Mouse (Mus musculus): ENCODE results near the gene Hoxc13. TPM values are rescaled to one million over a fixed set of nuclear protein-coding genes. Genes with fewer than 3 reads are reported as not detected.

Gene Hoxc13
- polyA plus RNA-seq, 1 experiment = 5.8 TPM

DNA sequence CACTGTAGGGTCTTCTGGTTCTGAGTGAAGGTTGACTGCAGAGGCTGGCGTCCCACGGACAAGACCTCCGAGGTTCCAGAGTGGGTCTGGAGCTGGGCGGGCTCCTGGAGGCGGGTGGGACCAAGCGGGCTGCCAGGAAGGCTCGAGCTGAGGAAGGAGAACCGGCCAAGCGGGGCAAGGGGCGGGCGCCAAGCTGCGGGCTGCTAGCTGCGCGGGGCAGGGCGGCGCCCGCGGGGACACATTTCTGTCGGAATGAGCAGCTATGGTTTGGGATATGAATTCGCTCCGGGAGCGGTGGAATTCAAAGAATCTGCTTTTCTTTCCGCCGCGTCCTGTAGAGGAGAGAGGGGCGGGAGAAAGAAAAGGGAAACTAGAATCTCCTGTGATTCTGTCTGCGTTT lies 14.0 kb downstream of the Hoxc13 start:
- TF ChIP-seq SRF (IDR thresholded peaks at IDR 0.05; ENCODE audit: control insufficient read depth, insufficient read length, low read depth) = no peak
- TF ChIP-seq MAX (IDR thresholded peaks at IDR 0.05; ENCODE audit: low read depth) = no peak
- Histone ChIP-seq H3ac (ENCODE audit: control insufficient read depth, insufficient read length) (no peak overlapping the region), H3K4me3 (peak overlapping the region; percentile 31), H3K4me2 (ENCODE audit: low read depth) (peak overlapping the region; percentile 72), H3K27me3 (ENCODE audit: control insufficient read depth, insufficient read depth, insufficient read length) (no peaks in the 10 kb centered on the region), H3K79me2 (ENCODE audit: control insufficient read depth, insufficient read depth) (no peaks in the 10 kb centered on the region), H3K36me3 (ENCODE audit: control insufficient read depth, insufficient read depth) (no peaks in the 10 kb centered on the region)

DNA sequence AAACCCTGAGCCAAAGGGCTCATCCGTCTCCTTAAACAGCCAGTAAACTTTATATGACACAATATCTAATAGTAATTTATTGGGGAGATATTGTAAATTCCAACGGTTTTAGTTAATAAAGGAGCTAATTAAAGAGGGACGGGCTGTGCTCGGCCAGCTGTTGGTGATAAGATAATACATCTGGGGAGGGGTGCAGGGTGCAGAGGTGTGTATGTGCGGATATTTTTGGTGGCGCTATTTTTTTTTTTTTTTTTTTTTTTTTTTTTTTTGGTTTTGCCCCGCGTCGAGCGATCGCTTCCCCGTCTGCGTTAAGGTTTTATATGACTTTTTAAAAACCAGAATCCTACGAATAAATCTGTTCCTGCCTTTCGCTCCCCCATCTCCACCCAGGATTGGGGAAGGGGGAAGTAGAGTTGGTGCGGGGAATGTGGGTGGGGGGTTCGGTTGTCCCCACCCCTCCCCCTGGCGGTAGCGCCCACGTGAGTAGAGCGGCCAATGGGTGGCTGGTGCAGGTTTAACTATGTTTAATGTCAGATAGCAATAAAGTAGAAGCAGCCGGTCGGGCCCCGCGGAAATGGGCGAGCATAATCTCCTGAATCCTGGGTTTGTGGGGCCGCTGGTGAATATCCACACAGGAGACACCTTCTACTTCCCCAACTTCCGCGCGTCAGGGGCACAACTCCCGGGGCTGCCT lies 15.5 kb downstream of the Hoxc13 start, which contains the start of gene Hoxc12:
Gene Hoxc12, plus strand, starts transcription at position 479 of the 694 bp plus-strand sequence.
- H3K79me2 ChIP-seq (ENCODE audit: control insufficient read depth, insufficient read depth) = no peaks in the 10 kb centered on the region
- no peaks in the 10 kb centered on the region for H3K36me3 ChIP-seq (ENCODE audit: control insufficient read depth, insufficient read depth)
- no peaks in the 10 kb centered on the region for H3K27me3 ChIP-seq (ENCODE audit: control insufficient read depth, insufficient read depth, insufficient read length)
- peak within 1 kb of the TSS; percentile 18 for H3ac ChIP-seq (ENCODE audit: control insufficient read depth, insufficient read length)
- TF ChIP-seq USF1 (IDR thresholded peaks at IDR 0.05; ENCODE audit: low read depth) = peak; percentile 80
- no peak for TF ChIP-seq REST (IDR thresholded peaks at IDR 0.05; ENCODE audit: insufficient read depth, insufficient read length)
- H3K4me3 ChIP-seq = peak within 1 kb of the TSS; percentile 31
- H3K4me2 ChIP-seq (ENCODE audit: low read depth) = peak within 1 kb of the TSS; percentile 72

DNA sequence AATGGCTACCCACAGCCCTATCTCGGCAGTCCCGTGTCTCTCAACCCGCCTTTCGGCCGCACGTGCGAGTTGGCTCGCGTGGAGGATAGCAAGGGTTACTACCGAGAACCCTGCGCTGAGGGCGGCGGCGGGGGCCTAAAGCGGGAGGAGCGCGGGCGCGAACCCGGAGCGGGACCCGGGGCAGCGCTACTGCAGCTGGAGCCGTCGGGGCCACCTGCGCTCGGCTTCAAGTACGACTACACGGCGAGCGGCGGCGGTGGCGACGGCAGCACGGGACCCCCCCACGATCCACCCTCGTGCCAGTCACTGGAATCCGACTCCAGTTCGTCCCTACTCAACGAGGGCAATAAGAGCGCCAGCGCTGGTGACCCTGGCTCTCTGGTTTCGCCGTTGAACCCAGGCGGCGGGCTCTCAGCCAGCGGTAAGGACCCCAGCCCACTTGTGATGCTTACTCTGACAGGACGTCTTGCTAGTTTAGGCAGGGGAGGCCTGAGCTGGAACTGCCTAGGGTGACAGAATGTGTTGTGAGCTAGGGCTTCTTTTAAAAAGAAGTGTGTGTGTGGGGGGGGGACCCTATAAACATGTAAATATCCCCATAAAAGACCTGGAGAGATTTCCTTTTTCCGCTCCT lies 16.2 kb downstream of the Hoxc13 start:
- Histone ChIP-seq H3K4me2 (ENCODE audit: low read depth) (peak overlapping the region; percentile 72), H3K4me3 (peak overlapping the region; percentile 31), H3ac (ENCODE audit: control insufficient read depth, insufficient read length) (peak overlapping the region; percentile 18), H3K27me3 (ENCODE audit: control insufficient read depth, insufficient read depth, insufficient read length) (no peaks in the 10 kb centered on the region), H3K36me3 (ENCODE audit: control insufficient read depth, insufficient read depth) (no peaks in the 10 kb centered on the region), H3K79me2 (ENCODE audit: control insufficient read depth, insufficient read depth) (no peaks in the 10 kb centered on the region)
- TF ChIP-seq POLR2A (IDR thresholded peaks at IDR 0.05; ENCODE audit: insufficient read length, low read depth) = peak; percentile 5
- no peak for TF ChIP-seq MAX (IDR thresholded peaks at IDR 0.05; ENCODE audit: low read depth)
- TF ChIP-seq MYOD1 (IDR thresholded peaks at IDR 0.05; ENCODE audit: control insufficient read depth in 1 of 3, insufficient read length in 2 of 3, low read depth in 2 of 3) = peak in 1 of 3 experiments; percentile 26

DNA sequence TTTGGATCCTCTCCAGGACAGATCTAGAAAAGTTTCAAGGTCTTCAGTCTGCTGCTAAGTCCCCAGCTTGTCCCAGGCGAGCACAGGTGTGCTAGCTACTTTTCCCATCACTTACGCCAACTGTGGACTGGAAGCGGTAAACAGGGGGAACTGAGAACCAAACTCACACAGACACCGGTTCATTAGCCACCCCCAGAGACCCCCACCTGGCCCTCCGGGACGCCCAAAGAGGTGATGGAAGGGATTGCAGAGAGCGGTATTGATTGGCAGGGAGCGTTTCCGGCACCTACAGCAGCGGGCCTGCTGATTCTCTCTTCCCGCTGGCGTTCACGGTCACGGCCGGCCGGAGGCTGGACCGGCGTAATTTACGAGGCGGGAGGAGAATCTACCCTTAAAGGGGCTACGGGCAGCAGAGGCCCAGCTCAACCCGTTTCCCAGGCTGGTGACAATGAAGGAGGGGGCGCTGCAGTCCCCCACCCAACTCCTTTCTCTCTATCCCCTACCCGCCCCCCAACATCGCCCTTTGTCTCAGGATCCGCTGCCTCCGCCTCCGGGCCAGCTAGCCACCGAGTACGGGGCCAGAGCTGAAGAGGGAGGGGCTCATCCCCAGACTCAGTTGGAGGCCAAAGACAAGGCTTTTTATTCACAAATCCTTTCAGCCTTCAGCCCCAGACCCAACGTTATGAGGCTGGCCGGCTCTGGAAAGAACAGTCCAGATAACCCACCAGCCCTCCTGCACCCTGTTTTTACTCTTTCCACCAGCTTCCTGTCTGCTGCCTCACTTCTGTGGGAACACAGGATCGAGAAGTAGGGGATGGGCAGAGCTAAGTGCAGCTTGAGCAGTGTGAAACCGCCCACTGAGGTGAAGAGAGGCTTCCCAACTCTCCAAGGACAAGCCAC lies 18.6 kb downstream of the Hoxc13 start:
- TF ChIP-seq E2F4 (IDR thresholded peaks at IDR 0.05; ENCODE audit: insufficient read depth) (no peak), TCF12 (IDR thresholded peaks at IDR 0.05; ENCODE audit: insufficient read depth, poor library complexity, severe bottlenecking) (no peak), USF1 (IDR thresholded peaks at IDR 0.05; ENCODE audit: low read depth) (no peak), MYOG (IDR thresholded peaks at IDR 0.05; ENCODE audit: control insufficient read depth in 1 of 3, insufficient read depth in 1 of 3, insufficient read length in 2 of 3, low read depth in 2 of 3) (no peak), POLR2AphosphoS2 (IDR thresholded peaks at IDR 0.05; ENCODE audit: insufficient read length, low read depth) (no peak), REST (IDR thresholded peaks at IDR 0.05; ENCODE audit: insufficient read depth, insufficient read length) (no peak), MYOD1 (IDR thresholded peaks at IDR 0.05; ENCODE audit: control insufficient read depth in 1 of 3, insufficient read length in 2 of 3, low read depth in 2 of 3) (no peak), SRF (IDR thresholded peaks at IDR 0.05; ENCODE audit: control insufficient read depth, insufficient read length, low read depth) (no peak), POLR2A (IDR thresholded peaks at IDR 0.05; ENCODE audit: insufficient read length, low read depth) (no peak), CEBPB (IDR thresholded peaks at IDR 0.05; ENCODE audit: insufficient read depth, poor library complexity, severe bottlenecking) (no peak), TCF3 (IDR thresholded peaks at IDR 0.05; ENCODE audit: insufficient read length, low read depth) (no peak), MAX (IDR thresholded peaks at IDR 0.05; ENCODE audit: low read depth) (no peak)
- H3K27me3 ChIP-seq (ENCODE audit: control insufficient read depth, insufficient read depth, insufficient read length) = no peaks in the 10 kb centered on the region
- H3K4me2 ChIP-seq (ENCODE audit: low read depth) = no peak overlapping the region
- no peaks in the 10 kb centered on the region for H3K36me3 ChIP-seq (ENCODE audit: control insufficient read depth, insufficient read depth)
- no peaks in the 10 kb centered on the region for H3K79me2 ChIP-seq (ENCODE audit: control insufficient read depth, insufficient read depth)
- H3K4me3 ChIP-seq = no peak overlapping the region
- no peak overlapping the region for H3ac ChIP-seq (ENCODE audit: control insufficient read depth, insufficient read length)

- TF ChIP-seq SRF (IDR thresholded peaks at IDR 0.05; ENCODE audit: control insufficient read depth, insufficient read length, low read depth) (no peak), TCF3 (IDR thresholded peaks at IDR 0.05; ENCODE audit: insufficient read length, low read depth) (no peak), MYOG (IDR thresholded peaks at IDR 0.05; ENCODE audit: control insufficient read depth in 1 of 3, insufficient read depth in 1 of 3, insufficient read length in 2 of 3, low read depth in 2 of 3) (peak in 1 of 3 experiments; percentile 47), POLR2A (IDR thresholded peaks at IDR 0.05; ENCODE audit: insufficient read length, low read depth) (peak; percentile 80), TCF12 (IDR thresholded peaks at IDR 0.05; ENCODE audit: insufficient read depth, poor library complexity, severe bottlenecking) (no peak), MYOD1 (IDR thresholded peaks at IDR 0.05; ENCODE audit: control insufficient read depth in 1 of 3, insufficient read length in 2 of 3, low read depth in 2 of 3) (peak in 1 of 3 experiments; percentile 9), E2F4 (IDR thresholded peaks at IDR 0.05; ENCODE audit: insufficient read depth) (no peak), REST (IDR thresholded peaks at IDR 0.05; ENCODE audit: insufficient read depth, insufficient read length) (no peak), USF1 (IDR thresholded peaks at IDR 0.05; ENCODE audit: low read depth) (no peak), POLR2AphosphoS2 (IDR thresholded peaks at IDR 0.05; ENCODE audit: insufficient read length, low read depth) (peak; percentile 83), MAX (IDR thresholded peaks at IDR 0.05; ENCODE audit: low read depth) (no peak), CEBPB (IDR thresholded peaks at IDR 0.05; ENCODE audit: insufficient read depth, poor library complexity, severe bottlenecking) (no peak)
- Histone ChIP-seq H3K4me3 (peak overlapping the region; percentile 61), H3K27me3 (ENCODE audit: control insufficient read depth, insufficient read depth, insufficient read length) (no peaks in the 10 kb centered on the region), H3K36me3 (ENCODE audit: control insufficient read depth, insufficient read depth) (no peaks in the 10 kb centered on the region), H3ac (ENCODE audit: control insufficient read depth, insufficient read length) (peak overlapping the region; percentile 72), H3K79me2 (ENCODE audit: control insufficient read depth, insufficient read depth) (peaks cover 5% of the 10 kb centered on the region), H3K4me2 (ENCODE audit: low read depth) (peak overlapping the region; percentile 78)
These were observed 22.0 kb downstream of the Hoxc13 start for GRCm38 (mm10) chr15:102942739-102943467.
